Mouse (Mus musculus) lung, postnatal 25 days (tissue): Measurements from ENCODE around the gene Cd3eap.
A peak's percentile ranks its signal among the peaks of the same experiment; 100 is the strongest.

Source experiments
- DNase-seq: peaks from one replicate; pipeline ENCODE4 v3.0.0; 2022; ENCODE audit warnings: low spot score

Gene Cd3eap

GRCm38 (mm10) chr7:19307739-19308453 is 51.4 kb downstream of the Cd3eap start:
- peak; percentile 86 for DNase-seq

- DNase-seq = no peak
These were observed 52.2 kb downstream of the Cd3eap start for GRCm38 (mm10) chr7:19306819-19307738.
